Mouse (Mus musculus): Measurements from ENCODE around the gene Prune2.

DNA sequence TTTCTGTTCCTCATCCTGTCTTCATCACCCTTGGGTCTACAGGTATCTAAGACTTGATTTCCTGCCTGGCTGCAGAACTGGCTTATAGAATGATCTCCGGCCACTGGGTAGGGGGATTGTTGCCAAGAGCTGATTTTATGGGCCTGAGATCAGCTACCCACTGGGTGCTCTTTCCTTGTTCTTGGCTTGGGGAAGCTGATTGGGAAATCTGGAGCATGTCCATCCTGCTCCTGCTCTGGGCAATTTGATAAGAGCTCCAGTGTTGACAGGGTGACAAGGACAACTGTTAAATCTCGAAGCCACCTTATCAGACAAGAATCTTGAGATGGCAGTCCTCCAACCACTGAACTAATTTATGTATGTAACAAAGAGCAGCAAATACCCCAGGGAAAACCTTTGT is 203.8 kb downstream of the Prune2 start:
- no peak for TF ChIP-seq CTCF (IDR thresholded peaks at IDR 0.05; ENCODE audit: extremely low read depth, insufficient read depth, low read length)
- TF ChIP-seq POLR2A (IDR thresholded peaks at IDR 0.05; ENCODE audit: extremely low read depth, insufficient read depth, low read length): no peak
